14 mouse cellular contexts compared by ENCODE assay signal in the genomic region with DNA sequence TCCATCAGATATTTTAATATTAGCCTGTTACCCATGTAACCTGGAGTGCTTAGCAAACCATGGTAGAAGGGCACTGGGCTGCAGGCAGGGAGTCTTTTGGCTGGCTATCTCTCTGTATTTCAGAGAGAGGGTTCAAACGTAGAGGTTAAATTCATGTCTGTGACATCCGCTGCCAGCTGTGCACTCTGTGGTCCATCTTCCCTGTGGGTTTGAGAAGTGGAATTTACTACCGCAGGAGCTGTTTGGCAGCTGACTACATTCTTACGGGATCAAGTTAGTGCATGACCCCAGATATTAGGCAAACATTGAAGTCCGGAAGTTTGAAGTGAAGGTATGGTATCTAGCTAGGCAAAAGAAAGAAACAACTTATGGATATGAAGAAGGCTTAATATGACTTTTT.
"Had no signal": no experiment of that assay in that cellular context is flagged by ENCODE, and none has a peak within 500 bp of the region (broad histone marks: within the 10 kb centered on the region; RNA-seq: fewer than 3 reads in every experiment).

No protein-coding gene starts in this region.

- H3K27ac ChIP-seq: layer of hippocampus, adult 2 months; limb, embryonic 15.5 days; liver, embryonic 12.5 days; macrophage; midbrain, embryonic 13.5 days; neural tube, embryonic 15.5 days; stomach, postnatal 0 days had no signal

- DNase-seq: kidney, postnatal 10 days; kidney, postnatal 4 days; lung, embryonic 14.5 days; lung, postnatal 14 days; right cerebral cortex, adult 18-20 months; right cerebral cortex, postnatal 25 days; thymus, postnatal 4 days had no signal

- H3K27me3 ChIP-seq: limb, embryonic 15.5 days; liver, embryonic 12.5 days; midbrain, embryonic 13.5 days; neural tube, embryonic 15.5 days had no signal

- H3K9ac ChIP-seq: limb, embryonic 15.5 days; liver, embryonic 12.5 days; lung, embryonic 14.5 days; midbrain, embryonic 13.5 days; neural tube, embryonic 15.5 days had no signal

- H3K9me3 ChIP-seq: limb, embryonic 15.5 days; neural tube, embryonic 15.5 days had no signal

- H3K36me3 ChIP-seq: liver, embryonic 12.5 days had no signal

- H3K4me2 ChIP-seq: limb, embryonic 15.5 days; liver, embryonic 12.5 days; lung, embryonic 14.5 days; midbrain, embryonic 13.5 days; neural tube, embryonic 15.5 days had no signal

- H3K4me3 ChIP-seq: layer of hippocampus, adult 2 months; limb, embryonic 15.5 days; liver, embryonic 12.5 days; midbrain, embryonic 13.5 days; neural tube, embryonic 15.5 days had no signal

- H3K4me1 ChIP-seq: liver, embryonic 12.5 days; midbrain, embryonic 13.5 days; neural tube, embryonic 15.5 days had no signal

- ATAC-seq: liver, embryonic 12.5 days; midbrain, embryonic 13.5 days had no signal
